Mouse (Mus musculus) left cerebral cortex, postnatal 4 days (tissue): ENCODE results near the gene Stn1. TPM values are rescaled to one million over a fixed set of nuclear protein-coding genes. Genes with fewer than 3 reads are reported as not detected.

ENCODE experiments used
- DNase-seq: peaks from one replicate; pipeline ENCODE4 v3.0.0-alpha.2; 2022
- intact Hi-C: fragments of 180-260 bp; cut with DNase I; formaldehyde crosslinking; loops from one replicate; pipeline ENCODE4 v1.15.1; 2025
- total RNA-seq, 2 experiments: library from RNA; stranded (reverse); gene quantifications; 2 replicates each; pipeline ENCODE4 v1.2.3; 2021

Stn1 gene
- total RNA-seq, 2 experiments from 2014 or later: 28.2 to 30.4 TPM

DNA sequence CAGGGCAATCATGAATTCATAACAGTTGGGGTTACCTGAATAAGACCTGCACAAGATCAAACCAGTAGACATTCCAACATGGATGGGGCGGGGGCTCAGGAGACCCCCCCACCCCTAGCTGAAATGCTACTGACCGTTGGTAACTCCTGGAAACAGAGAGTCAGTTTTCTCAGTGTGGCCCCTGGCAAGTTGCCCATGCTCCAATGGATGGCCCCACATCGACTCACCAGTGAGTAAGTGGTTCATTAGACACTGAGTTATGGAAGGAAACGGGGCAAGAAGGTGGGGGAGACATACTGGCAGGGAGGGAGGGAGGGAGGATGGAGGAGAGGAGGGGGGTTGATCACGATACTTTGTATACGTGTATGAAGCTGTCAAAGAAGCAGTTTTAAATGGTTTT, 81.3 kb downstream of the Stn1 start:
- no peak for DNase-seq
- intact Hi-C loops: no loop called here

DNA sequence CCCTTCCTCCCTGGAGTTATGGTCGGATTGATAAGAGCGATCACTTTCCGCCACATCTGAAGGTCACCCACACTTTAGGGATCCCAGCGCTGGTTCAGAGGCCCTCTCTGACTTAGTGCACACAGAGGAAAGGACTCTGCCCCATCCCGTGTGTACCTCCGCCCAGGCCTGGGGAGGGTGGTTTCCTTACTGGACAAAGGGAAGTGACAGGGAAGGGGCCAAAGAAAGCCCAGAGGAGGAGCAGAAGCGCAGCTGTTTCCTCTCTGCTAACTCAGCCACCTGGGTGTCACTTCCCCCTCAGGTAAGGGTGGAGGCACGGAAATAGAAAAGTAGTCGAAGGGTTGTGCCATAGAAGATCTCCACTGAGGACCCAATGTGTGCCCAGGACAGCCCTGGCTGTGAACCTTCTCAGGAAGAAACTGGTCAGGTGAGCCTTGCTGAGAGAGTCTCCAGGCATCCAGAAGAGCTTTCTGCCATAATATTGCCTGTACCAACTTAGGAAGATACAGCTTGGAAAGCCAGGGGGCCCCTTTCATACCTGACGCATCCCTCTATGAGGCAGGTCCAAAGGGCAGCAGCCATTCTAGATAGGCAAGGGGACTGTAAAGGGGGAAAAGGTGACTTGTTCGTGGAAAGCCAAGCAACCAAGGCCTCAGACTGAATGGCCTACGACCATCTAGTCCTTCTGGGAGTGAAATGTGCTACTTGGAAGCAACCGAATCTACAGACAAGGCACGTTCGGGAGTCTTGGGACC, 82.1 kb downstream of the Stn1 start:
- no peak for DNase-seq
- intact Hi-C loops: no loop called here

DNA sequence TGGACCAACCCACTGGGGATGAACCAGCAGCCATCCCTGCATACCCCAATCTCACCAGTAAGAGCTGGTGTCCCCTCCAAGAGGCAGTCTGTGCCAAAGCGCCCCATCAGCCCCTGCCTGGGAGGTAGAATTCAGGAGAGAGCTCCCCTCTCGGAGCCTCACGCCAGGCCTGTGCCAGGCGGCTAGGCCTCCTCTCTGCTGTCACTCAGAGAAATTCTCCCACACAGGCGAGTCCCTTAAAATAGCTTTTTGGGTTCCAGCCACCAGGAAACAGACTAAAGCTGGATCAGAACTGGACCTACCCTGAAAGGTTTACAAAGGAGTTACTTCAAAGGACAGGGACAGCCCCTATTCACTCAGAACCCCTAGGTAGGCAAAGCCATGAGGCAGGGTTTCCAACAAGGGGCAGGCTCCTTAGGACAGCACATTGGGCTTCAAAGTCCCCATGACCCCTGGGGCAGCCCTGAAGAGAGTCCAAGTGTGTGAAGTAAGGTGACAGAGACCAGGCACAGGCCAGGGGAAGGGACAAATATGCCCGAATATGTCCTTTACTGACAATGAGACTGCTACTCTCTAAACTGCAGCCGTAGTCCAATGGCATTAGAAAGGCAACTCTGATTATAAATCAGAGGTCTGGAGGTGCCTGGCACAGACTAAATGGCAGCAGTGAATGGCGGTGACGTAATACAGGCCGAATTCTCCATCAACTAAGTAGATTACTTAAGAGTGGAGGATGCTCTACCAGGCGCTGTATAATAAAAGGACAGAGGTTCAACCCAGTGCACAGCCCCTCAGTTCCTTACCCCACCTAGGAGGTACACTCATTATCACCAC, 82.9 kb downstream of the Stn1 start:
- DNase-seq: no peak
- intact Hi-C loops: no loop called here

DNA sequence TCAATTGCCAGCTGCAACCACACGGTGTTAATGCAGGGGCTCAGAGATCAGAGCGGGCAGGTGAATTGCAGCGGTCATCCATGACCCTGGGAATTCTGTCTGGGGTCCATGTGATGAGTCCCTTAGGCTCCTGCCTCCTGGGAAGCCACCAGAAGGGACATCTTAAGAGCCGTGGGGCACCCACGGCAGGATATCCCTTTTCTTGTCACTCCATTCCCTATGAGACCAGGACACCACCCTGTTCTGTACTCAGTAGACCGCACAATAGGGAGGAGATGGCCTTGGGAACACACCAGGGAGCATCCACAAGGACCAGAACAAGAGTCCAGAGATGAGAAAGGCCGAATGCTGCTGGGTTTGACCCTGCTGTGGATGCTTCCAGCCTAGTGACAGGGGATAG, 84.0 kb downstream of the Stn1 start:
- intact Hi-C loops: no loop called here
- no peak for DNase-seq

DNA sequence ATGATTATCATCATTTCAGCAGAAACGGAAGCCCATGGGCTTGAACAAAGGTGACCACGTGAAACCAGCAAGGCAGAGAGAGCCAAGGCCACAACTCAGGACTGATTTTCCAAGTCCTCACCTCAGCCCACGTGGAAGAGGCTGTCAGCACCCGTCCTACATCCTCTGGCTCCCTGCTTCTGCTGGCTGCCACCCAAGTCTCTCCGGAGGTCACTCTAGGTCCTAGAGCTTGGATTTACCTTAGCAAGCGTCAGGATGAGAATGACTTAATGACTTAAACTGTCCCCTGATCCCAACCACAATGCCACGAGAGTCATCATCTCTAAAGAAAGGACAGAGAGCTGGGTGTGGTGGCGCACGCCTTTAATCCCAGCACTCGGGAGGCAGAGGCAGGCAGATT, 84.6 kb downstream of the Stn1 start:
- intact Hi-C loops: no loop called here
- DNase-seq: no peak

DNA sequence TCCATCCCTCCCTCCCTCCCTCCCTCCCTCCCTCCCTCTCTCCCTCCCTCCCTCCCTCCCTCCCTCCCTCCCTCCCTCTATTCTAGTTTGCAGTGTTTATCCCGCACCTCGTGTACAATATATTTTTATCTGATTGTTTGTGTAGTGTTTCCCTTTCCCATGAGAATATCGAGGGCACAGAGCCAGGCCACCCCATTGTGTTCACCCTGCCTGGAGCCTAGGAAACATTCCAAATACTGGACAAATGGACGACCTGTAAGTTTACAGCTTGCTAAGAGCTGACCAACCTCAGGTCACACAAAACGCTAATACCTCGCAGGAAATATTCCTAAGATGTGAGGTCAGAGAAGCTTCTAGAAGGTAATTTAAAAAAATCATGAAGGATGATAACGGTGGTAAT, 85.1 kb downstream of the Stn1 start:
- DNase-seq: no peak
- intact Hi-C loops: no loop called here

DNA sequence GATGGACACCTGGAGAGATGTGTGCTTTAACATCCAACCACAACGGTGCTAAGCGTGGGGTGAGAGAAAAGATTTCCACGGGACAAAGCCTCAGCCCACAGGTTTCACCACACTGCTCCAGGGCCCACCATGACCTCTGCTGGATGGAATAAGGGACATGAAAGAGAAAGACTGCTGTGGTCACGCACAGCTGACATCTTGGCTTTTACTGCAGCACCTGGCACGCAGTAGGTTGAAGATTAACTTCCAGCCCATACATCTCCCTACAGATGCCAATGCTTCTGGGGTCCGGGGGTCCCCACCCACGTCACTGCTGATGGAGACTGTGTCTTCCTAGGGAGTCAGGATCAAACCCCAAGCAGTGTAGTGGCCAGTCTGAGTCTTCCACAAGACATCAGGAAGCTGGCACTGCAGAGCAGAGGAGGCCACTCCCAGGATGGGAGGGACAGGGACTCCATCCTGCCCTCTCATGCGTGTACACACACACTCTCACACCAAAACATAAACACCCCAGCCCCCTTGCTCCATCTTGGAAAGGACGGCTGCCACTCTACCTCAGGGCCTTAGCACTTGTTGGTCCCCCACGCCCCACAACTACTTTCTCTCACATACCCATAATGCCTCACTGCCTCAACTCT, 85.7 kb downstream of the Stn1 start:
- no peak for DNase-seq
- intact Hi-C loops: no loop called here

Other genes starting within 250 kb of the Stn1 start
- gene Sh3pxd2a, start 73.1 kb downstream of the Stn1 start, total RNA-seq: 10 to 100 TPM; 25.0 to 25.1 TPM
- 10 to 100 TPM; 28.6 to 31.7 TPM for gene Slk, start 42.2 kb upstream of the Stn1 start, total RNA-seq
- under 1 TPM; 0.18 to 0.48 TPM for gene Col17a1, start 154.6 kb upstream of the Stn1 start, total RNA-seq
- gene Sfr1, start 194.2 kb upstream of the Stn1 start, total RNA-seq: 100 to 1,000 TPM; 121 to 129 TPM